Mouse (Mus musculus): ENCODE results near the gene Cd93. TPM values are rescaled to one million over a fixed set of nuclear protein-coding genes. Genes with fewer than 3 reads are reported as not detected.

The Cd93 gene
- polyA plus RNA-seq, 1 experiment: 82.1 TPM

DNA sequence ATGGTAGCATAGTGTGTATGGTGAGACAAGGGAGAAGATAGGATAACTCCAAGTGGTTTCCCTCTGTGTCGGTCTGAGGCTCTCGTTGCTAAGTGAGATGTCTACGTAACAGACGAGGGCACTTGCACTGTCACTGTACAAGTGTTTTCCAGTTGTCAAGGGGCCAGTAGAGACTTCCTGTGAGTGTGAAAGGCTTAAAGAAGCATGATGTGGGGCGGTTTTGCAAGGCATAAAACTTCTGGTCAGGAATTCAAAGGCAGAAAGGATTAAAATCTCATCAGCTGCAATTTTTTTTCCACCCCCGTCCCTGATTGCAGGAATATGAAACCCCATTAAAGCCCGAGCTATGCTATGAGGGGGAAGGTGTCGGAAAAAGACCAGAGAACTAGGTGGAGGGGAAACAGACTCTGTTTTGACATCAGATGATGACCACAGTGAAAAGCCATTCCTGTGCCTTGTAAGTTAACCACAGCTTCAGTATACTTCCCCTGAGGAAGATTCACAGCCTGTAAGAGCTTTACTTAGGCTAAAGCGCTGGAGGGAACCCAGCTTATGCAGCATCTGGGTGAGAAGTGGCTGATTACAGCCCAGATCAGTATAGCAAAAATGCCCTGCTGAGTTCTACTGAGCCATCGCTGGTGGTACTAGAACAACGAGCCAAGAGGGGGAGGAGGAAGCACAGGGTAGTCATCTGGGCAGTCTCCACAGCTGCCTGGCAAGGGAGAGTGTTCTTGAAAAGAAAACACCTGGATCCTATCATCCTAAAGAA is 46.2 kb downstream of the Cd93 start:
- no peak for DNase-seq
- no peak for TF ChIP-seq CTCF (IDR thresholded peaks at IDR 0.05; ENCODE audit: insufficient read depth, low read length)
- TF ChIP-seq POLR2A (IDR thresholded peaks at IDR 0.05; ENCODE audit: borderline replicate concordance, extremely low read depth, low read depth, low read length): no peak
- WGBS: 24% methylated on average over 11 of the region's 11 CpGs
- Histone ChIP-seq H3K4me1 (ENCODE audit: control insufficient read depth, insufficient read depth, low read length) (peaks cover 23% of the 10 kb centered on the region), H3K4me3 (replicated peaks; ENCODE audit: extremely low read depth, low read depth, low read length) (no peak overlapping the region)

DNA sequence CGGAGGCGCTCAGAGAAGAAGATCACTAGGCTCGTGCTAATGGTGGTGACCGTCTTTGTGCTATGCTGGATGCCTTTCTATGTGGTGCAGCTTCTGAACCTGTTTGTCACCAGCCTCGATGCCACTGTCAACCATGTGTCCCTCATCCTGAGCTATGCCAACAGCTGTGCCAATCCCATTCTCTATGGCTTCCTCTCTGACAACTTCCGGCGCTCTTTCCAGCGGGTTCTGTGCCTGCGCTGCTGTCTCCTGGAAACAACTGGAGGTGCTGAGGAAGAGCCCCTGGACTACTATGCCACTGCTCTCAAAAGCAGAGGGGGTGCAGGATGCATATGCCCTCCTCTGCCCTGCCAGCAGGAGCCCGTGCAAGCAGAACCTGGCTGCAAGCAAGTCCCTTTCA is 47.2 kb downstream of the Cd93 start:
- H3K4me1 ChIP-seq (ENCODE audit: control insufficient read depth, insufficient read depth, low read length): peaks cover 22% of the 10 kb centered on the region
- DNase-seq: no peak
- no peak overlapping the region for H3K4me3 ChIP-seq (replicated peaks; ENCODE audit: extremely low read depth, low read depth, low read length)
- TF ChIP-seq CTCF (IDR thresholded peaks at IDR 0.05; ENCODE audit: insufficient read depth, low read length) (no peak), POLR2A (IDR thresholded peaks at IDR 0.05; ENCODE audit: borderline replicate concordance, extremely low read depth, low read depth, low read length) (no peak)
- 58% methylated on average over 10 of the region's 10 CpGs for WGBS

DNA sequence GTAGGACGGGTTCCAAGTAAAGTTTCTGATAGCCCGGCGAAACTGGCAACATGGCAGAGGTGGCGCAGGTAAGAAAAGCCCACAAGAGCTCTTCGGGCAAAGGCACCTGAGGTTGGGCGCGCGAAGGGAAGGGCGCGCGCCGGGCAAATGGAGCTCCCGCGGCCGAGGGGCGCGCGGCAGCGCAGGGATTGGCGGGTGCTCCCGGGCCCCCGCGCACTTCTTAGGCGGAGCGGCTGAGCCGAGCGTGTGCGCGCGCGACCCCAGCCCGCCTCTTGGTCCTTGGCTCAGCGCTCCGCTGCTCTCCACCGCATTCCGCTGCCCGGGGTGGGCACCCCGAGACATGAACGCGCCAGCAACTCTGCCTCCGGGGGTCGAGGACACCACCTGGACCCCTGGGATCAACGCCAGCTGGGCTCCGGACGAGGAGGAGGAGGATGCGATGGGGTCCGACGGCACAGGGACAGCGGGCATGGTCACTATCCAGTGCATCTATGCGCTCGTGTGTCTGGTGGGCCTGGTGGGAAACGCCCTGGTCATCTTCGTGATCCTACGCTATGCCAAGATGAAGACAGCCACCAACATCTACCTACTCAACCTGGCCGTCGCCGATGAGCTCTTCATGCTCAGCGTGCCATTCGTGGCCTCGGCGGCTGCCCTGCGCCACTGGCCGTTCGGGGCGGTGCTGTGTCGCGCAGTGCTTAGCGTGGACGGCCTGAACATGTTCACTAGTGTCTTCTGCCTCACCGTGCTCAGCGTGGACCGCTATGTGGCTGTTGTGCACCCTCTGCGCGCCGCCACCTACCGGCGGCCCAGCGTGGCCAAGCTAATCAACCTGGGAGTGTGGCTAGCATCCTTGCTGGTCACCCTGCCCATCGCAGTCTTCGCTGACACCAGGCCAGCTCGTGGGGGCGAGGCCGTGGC is 48.0 kb downstream of the Cd93 start, which contains the start of gene Sstr4:
TSS of gene Sstr4 (plus strand) at position 214 of the 921 bp plus-strand sequence.
- DNase-seq: peak; percentile 37
- Histone ChIP-seq H3K4me3 (replicated peaks; ENCODE audit: extremely low read depth, low read depth, low read length) (peak within 1 kb of the TSS; percentile 29), H3K4me1 (ENCODE audit: control insufficient read depth, insufficient read depth, low read length) (peaks cover 22% of the 10 kb centered on the region)
- TF ChIP-seq POLR2A (IDR thresholded peaks at IDR 0.05; ENCODE audit: borderline replicate concordance, extremely low read depth, low read depth, low read length) (peak; percentile 35; the same call in 1 of the 2 replicates), CTCF (IDR thresholded peaks at IDR 0.05; ENCODE audit: insufficient read depth, low read length) (peak; percentile 45)
- WGBS: 21% methylated on average over 83 of the region's 83 CpGs

DNA sequence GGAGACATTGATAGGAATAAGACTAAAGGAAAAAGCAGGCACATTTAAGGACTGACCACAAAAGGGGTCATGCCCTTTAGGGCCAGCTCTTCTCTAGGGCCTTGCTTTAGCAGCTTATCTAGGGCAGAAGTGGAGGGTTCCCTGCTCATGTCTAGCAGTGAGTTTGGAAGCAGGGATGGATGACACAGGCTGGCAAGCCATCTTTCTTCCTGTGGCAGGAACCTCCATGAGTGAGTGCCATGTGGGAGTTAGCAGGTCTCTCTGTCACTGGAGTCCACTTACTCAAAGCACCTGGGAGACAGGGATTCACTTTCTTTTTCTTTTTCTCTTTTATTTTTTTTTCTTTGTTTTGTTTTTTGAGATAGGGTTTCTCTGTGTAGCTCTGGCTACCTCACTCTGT is 49.5 kb downstream of the Cd93 start:
- H3K4me1 ChIP-seq (ENCODE audit: control insufficient read depth, insufficient read depth, low read length): peaks cover 22% of the 10 kb centered on the region
- H3K4me3 ChIP-seq (replicated peaks; ENCODE audit: extremely low read depth, low read depth, low read length): no peak overlapping the region
- TF ChIP-seq POLR2A (IDR thresholded peaks at IDR 0.05; ENCODE audit: borderline replicate concordance, extremely low read depth, low read depth, low read length): no peak
- TF ChIP-seq CTCF (IDR thresholded peaks at IDR 0.05; ENCODE audit: insufficient read depth, low read length): no peak
- DNase-seq: no peak

DNA sequence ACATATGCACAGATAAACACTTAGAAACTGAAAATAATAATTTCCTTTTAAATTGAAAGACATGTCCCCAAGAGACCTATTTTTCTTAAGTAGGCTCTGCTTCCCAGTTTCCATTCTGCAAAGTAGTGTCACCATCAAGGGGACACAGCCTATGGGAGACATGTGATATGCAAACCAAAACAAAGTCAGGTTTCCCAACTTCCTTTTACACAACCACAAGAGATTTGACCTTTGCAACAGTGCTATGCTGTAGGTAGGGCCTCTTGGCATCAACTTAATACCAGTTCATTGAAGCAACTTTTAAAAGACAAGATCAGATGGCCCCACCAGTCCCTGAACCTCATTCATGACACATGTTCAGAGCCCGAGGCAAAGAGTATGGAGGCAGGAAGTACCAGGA is 50.2 kb downstream of the Cd93 start:
- no peak for TF ChIP-seq CTCF (IDR thresholded peaks at IDR 0.05; ENCODE audit: insufficient read depth, low read length)
- no peak for TF ChIP-seq POLR2A (IDR thresholded peaks at IDR 0.05; ENCODE audit: borderline replicate concordance, extremely low read depth, low read depth, low read length)
- Histone ChIP-seq H3K4me1 (ENCODE audit: control insufficient read depth, insufficient read depth, low read length) (peaks cover 18% of the 10 kb centered on the region), H3K4me3 (replicated peaks; ENCODE audit: extremely low read depth, low read depth, low read length) (no peak overlapping the region)
- 46% methylated on average over 1 of the region's 1 CpGs for WGBS
- DNase-seq: no peak

DNA sequence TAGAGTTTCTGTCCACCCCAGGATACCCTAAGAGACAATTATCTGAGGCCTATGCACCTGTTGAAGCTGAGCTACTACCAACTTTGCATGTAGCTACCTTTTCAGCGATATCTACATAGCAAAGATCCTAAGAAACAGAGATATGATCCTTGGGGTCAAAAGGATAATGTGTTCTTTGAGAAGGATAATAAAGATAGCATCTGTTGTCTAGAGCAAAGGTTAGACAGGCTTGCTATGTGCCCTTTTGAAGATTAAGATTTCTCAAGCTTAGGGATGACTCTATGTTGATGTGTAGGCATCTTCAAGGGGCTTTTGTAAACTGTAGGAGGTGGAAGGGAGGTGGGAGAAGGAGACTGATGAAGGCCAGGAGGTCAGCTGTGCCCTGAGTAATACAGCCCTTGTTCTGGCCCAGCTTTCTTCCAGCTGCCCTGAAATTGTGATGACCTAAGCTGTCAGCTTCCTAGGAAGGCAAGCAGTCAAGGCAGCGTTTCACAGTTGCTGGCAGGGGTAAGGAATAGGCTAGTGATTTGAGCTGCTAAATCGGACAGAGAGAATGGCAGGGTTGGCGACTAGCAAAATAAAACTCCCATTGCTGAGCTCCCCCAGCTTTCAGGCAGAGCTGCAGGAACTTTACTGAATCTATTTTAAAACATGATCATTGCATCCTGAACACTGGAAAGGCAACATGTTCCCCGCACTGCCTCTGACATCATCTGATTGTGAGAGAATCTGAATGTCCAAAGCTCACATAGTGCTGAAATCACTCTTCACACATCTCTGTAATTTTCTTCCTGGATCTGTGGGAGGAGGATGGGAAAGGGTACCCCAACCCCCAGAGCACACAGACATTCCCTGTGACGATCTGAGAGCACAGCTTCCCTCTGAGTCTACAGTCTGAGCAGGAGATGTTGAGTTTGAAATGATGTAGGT is 55.4 kb downstream of the Cd93 start:
- 74% methylated on average over 6 of the region's 6 CpGs for WGBS
- Histone ChIP-seq H3K4me3 (replicated peaks; ENCODE audit: extremely low read depth, low read depth, low read length) (no peak overlapping the region), H3K4me1 (ENCODE audit: control insufficient read depth, insufficient read depth, low read length) (peaks cover 5% of the 10 kb centered on the region)
- TF ChIP-seq CTCF (IDR thresholded peaks at IDR 0.05; ENCODE audit: insufficient read depth, low read length): no peak
- TF ChIP-seq POLR2A (IDR thresholded peaks at IDR 0.05; ENCODE audit: borderline replicate concordance, extremely low read depth, low read depth, low read length): no peak
- no peak for DNase-seq

DNA sequence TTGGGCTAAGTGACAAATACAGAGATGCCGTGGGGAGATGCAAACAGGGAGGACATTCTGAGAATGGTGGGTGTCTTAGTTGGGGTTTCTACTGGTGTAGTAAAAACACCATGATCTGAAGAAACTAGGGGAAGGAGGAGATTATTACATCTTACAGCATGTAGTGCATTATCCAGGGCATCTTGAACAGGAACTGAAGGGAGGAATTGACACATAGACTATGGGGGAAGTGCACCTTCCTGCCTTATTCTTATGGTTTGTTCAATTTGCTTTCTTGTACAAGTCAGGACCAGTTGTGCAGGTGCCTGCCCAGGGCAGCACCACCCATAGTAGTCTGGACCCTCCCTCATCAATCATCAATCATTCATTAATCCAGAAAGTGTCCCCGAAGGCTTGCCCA is 56.4 kb downstream of the Cd93 start:
- Histone ChIP-seq H3K4me3 (replicated peaks; ENCODE audit: extremely low read depth, low read depth, low read length) (no peak overlapping the region), H3K4me1 (ENCODE audit: control insufficient read depth, insufficient read depth, low read length) (peaks cover 3% of the 10 kb centered on the region)
- 89% methylated on average over 2 of the region's 2 CpGs for WGBS
- no peak for DNase-seq
- TF ChIP-seq POLR2A (IDR thresholded peaks at IDR 0.05; ENCODE audit: borderline replicate concordance, extremely low read depth, low read depth, low read length) (no peak), CTCF (IDR thresholded peaks at IDR 0.05; ENCODE audit: insufficient read depth, low read length) (no peak)

Other genes with a start within 250 kb of the Cd93 start
- 8.3 and 10.8 TPM in 2 replicates for gene Sstr4, start 48.2 kb downstream of the Cd93 start, polyA plus RNA-seq (2012; rRNA removed)
- gene Thbd, start 35.4 kb downstream of the Cd93 start, polyA plus RNA-seq (2012; rRNA removed): 550 and 598 TPM in 2 replicates
- 15.6 and 19.6 TPM in 2 replicates for gene Nxt1, start 229.0 kb upstream of the Cd93 start, polyA plus RNA-seq (2012; rRNA removed)
- 10.3 and 10.7 TPM in 2 replicates for gene Gzf1, start 237.5 kb upstream of the Cd93 start, polyA plus RNA-seq (2012; rRNA removed)

Measured in lung, adult 2 months (tissue).